In genomic region chr7:19149626-19150025, GRCm38 (mm10) we compare ENCODE assay signal across 7 mouse cellular contexts. TPM values are rescaled to one million over a fixed set of nuclear protein-coding genes. Genes with fewer than 3 reads are reported as not detected.
DNase-seq lines count a peak whose midpoint lies in the region; ATAC-seq and TF ChIP-seq lines count a peak whose summit lies in the region.

Snrpd2 (plus strand) TSS chr7:19149722.

- H3K9me3 ChIP-seq in intestine, postnatal 0 days (ENCODE audit: control insufficient read depth), result no peaks in the 10 kb centered on the region
- no peaks in the 10 kb centered on the region for H3K9me3 ChIP-seq in midbrain, embryonic 12.5 days

- peaks cover 22% of the 10 kb centered on the region for H3K36me3 ChIP-seq in intestine, postnatal 0 days (ENCODE audit: control insufficient read depth, insufficient read depth)
- H3K36me3 ChIP-seq in midbrain, embryonic 12.5 days, result peaks cover 38% of the 10 kb centered on the region
- H3K36me3 ChIP-seq in small intestine, adult 2 months (ENCODE audit: control insufficient read depth, insufficient read depth, low read length), result peaks cover 10% of the 10 kb centered on the region; the same call in 1 of the 2 replicates

- intact Hi-C loops in left cerebral cortex, postnatal 4 days (cut with DNase I), result no loop called here

- peak within 1 kb of the TSS; percentile 66 for H3K4me3 ChIP-seq in intestine, postnatal 0 days (ENCODE audit: low read depth, low read length)
- H3K4me3 ChIP-seq in midbrain, embryonic 12.5 days, result peak within 1 kb of the TSS; percentile 75
- H3K4me3 ChIP-seq in small intestine, adult 2 months (ENCODE audit: low read depth, low read length), result peak within 1 kb of the TSS; percentile 87

- peak; percentile 92 for DNase-seq in adrenal gland, adult 8-10 months
- peak; percentile 97 for DNase-seq in embryo, embryonic 9.5 days (ENCODE audit: extremely low spot score)
- DNase-seq in gastrocnemius, postnatal 4 days (ENCODE audit: low spot score in 2 of 2), result peak; percentile 94 to 99
- DNase-seq in left cerebral cortex, postnatal 4 days, result peak; percentile 99

- peak within 1 kb of the TSS; percentile 59 for H3K9ac ChIP-seq in intestine, postnatal 0 days (ENCODE audit: low read depth, low read length)
- peak within 1 kb of the TSS; percentile 83 for H3K9ac ChIP-seq in midbrain, embryonic 12.5 days (replicated peaks)

- TF ChIP-seq POLR2A in small intestine, adult 2 months (IDR thresholded peaks at IDR 0.05; ENCODE audit: low read depth, low read length), result peak; percentile 48; the same call in 1 of the 2 replicates

- TF ChIP-seq CTCF in intestine, postnatal 0 days (IDR thresholded peaks at IDR 0.05; ENCODE audit: low read depth), result no peak
- TF ChIP-seq CTCF in small intestine, adult 2 months (IDR thresholded peaks at IDR 0.05; ENCODE audit: extremely low read depth, insufficient read length, insufficient replicate concordance, low read depth, low read length), result no peak

- ATAC-seq in intestine, postnatal 0 days, result peak; percentile 91
- ATAC-seq in midbrain, embryonic 12.5 days (ENCODE audit: low FRiP score, low read depth), result peak; percentile 89

- H3K4me2 ChIP-seq in intestine, postnatal 0 days (replicated peaks; ENCODE audit: low read depth), result peak within 1 kb of the TSS; percentile 88
- peak within 1 kb of the TSS; percentile 84 for H3K4me2 ChIP-seq in midbrain, embryonic 12.5 days (replicated peaks)

- H3K27me3 ChIP-seq in intestine, postnatal 0 days (replicated peaks; ENCODE audit: control insufficient read depth, insufficient read depth, low read length), result no peaks in the 10 kb centered on the region
- no peaks in the 10 kb centered on the region for H3K27me3 ChIP-seq in midbrain, embryonic 12.5 days
- no peaks in the 10 kb centered on the region for H3K27me3 ChIP-seq in small intestine, adult 2 months (ENCODE audit: control insufficient read depth, insufficient read depth, low read length)

- 0 out of 2 replicates have a peak, but pooled peaks cover 10% of the 10 kb centered on the region for H3K4me1 ChIP-seq in intestine, postnatal 0 days (replicated peaks; ENCODE audit: control insufficient read depth, insufficient read depth, low read length)
- peaks cover 28% of the 10 kb centered on the region for H3K4me1 ChIP-seq in midbrain, embryonic 12.5 days
- H3K4me1 ChIP-seq in small intestine, adult 2 months (ENCODE audit: control insufficient read depth, insufficient read depth, insufficient read length, low read length), result peaks cover 3% of the 10 kb centered on the region; the same call in 1 of the 2 replicates

- WGBS in intestine, postnatal 0 days, result under 1% methylated on average over 24 of the region's 24 CpGs
- WGBS in midbrain, embryonic 12.5 days, result under 1% methylated on average over 24 of the region's 24 CpGs
- under 1% methylated on average over 24 of the region's 24 CpGs for WGBS in small intestine, adult 2 months

- H3K27ac ChIP-seq in intestine, postnatal 0 days (ENCODE audit: low read depth, low read length), result peak within 1 kb of the TSS; percentile 62; the same call in 1 of the 2 replicates
- H3K27ac ChIP-seq in midbrain, embryonic 12.5 days (replicated peaks), result peak within 1 kb of the TSS; percentile 84
- H3K27ac ChIP-seq in small intestine, adult 2 months (ENCODE audit: insufficient read depth, low read depth, low read length), result peak within 1 kb of the TSS; percentile 70

RNA-seq across cellular contexts. Expression of gene Snrpd2, which starts in this region (rescaled TPM):
- total RNA-seq in adrenal gland, adult 8-10 months (2022), result 10 to 100 TPM; 86.1 to 97.7 (median 92.4) TPM
- total RNA-seq in gastrocnemius, postnatal 4 days (2021), result 100 to 1,000 TPM in 1 of 2 experiments, 10 to 100 TPM in 1; 85.4 to 103 TPM
- 66.3 and 69.6 TPM in 2 replicates for polyA plus RNA-seq in intestine, postnatal 0 days (2015; fragmentation: Nextera tagmentation; extraction: Ambion mirVana)
- 100 to 1,000 TPM; 126 to 130 TPM for total RNA-seq in left cerebral cortex, postnatal 4 days (2021)
- polyA plus RNA-seq in midbrain, embryonic 12.5 days (2016; fragmentation: Nextera tagmentation; extraction: Ambion mirVana), result 136 and 139 TPM in 2 replicates
- polyA plus RNA-seq in small intestine, adult 2 months (2012; rRNA removed), result 13.2 and 25.8 TPM in 2 replicates

Comparison
In these comparisons a context has a peak if more than half of its experiments do, and no peak if none do; other contexts are left out.
1. Peak in every context shown above with its lines: DNase-seq, ATAC-seq, H3K4me3 ChIP-seq and H3K27ac ChIP-seq.